Mouse (Mus musculus): ENCODE results near the gene Unc50. TPM values are rescaled to one million over a fixed set of nuclear protein-coding genes. Genes with fewer than 3 reads are reported as not detected.
A peak's percentile ranks its signal among the peaks of the same experiment; 100 is the strongest.

Gene Unc50
- polyA plus RNA-seq, 1 experiment from 2014 or later = 91.0 TPM

DNA sequence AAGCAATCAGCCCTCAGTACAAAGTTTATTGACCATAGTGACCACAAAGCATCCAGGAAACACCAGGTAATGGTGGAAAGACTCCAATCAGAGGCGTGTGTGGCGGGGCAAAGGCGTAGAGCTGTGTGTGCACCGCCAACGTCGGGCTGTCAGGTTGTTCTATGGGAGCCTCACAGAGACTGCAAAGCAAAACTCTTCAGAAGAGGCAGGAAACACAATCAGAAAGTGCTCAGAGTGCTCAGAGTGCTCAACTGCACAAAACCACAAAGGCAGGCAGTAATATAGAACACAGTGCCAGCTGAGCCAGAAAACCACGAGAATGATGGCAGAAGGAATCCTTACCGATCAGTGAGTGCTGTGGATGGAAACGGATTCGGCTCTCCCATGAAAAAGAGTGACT lies 43.3 kb downstream of the Unc50 start:
- Histone ChIP-seq H3K9me3 (ENCODE audit: control insufficient read depth, low read length) (no peaks in the 10 kb centered on the region), H3K4me3 (ENCODE audit: control insufficient read depth in 1 of 2, insufficient read depth in 1 of 2, low read depth in 1 of 2, low read length in 2 of 2) (no peak overlapping the region), H3K9ac (ENCODE audit: low read length) (no peak overlapping the region), H3K36me3 (ENCODE audit: control insufficient read depth, insufficient read depth, low read length) (no peaks in the 10 kb centered on the region), H3K27ac (replicated peaks in 1 of 2; ENCODE audit: control insufficient read depth in 1 of 2, insufficient read depth in 1 of 2, low read depth in 2 of 2, low read length in 2 of 2) (no peak overlapping the region), H3K27me3 (ENCODE audit: control insufficient read depth, insufficient read depth, low read length) (no peaks in the 10 kb centered on the region), H3K4me1 (ENCODE audit: control insufficient read depth in 2 of 2, insufficient read depth in 2 of 2, low read length in 2 of 2) (peaks cover 4 to 11% of the 10 kb centered on the region in 2 experiments), H3K4me2 (ENCODE audit: low read length) (no peak overlapping the region)
- ATAC-seq (ENCODE audit: insufficient number of reproducible peaks, insufficient read depth, low FRiP score, low read depth) = no peak
- 86% methylated on average over 10 of the region's 10 CpGs for WGBS

DNA sequence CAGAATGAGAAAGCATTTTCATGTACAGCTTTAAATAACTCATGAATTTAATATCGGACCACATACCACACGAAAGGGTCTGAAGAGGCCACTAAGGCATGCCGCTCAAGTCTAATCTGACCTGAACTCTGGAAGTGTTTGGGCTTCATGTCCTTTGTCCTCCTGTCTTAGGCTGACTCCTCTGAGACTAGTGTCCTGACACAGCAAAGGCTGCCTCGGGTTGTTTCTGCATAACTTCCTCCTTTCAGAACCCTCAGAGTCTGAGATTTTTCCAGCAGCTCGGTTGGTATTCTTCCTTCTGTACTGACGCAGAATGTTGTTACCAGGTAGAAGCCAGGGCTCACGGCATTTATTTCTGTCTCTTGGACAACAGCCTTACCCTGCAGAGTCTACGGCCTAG lies 44.1 kb downstream of the Unc50 start:
- H3K27ac ChIP-seq (replicated peaks in 1 of 2; ENCODE audit: control insufficient read depth in 1 of 2, insufficient read depth in 1 of 2, low read depth in 2 of 2, low read length in 2 of 2) = peak overlapping the region in 1 of 2 experiments; percentile 47; a peak in 3 of 4 replicates
- H3K4me2 ChIP-seq (ENCODE audit: low read length) = no peak overlapping the region
- no peaks in the 10 kb centered on the region for H3K36me3 ChIP-seq (ENCODE audit: control insufficient read depth, insufficient read depth, low read length)
- peaks cover 6 to 11% of the 10 kb centered on the region in 2 experiments for H3K4me1 ChIP-seq (ENCODE audit: control insufficient read depth in 2 of 2, insufficient read depth in 2 of 2, low read length in 2 of 2)
- WGBS = 48% methylated on average over 8 of the region's 8 CpGs
- H3K4me3 ChIP-seq (ENCODE audit: control insufficient read depth in 1 of 2, insufficient read depth in 1 of 2, low read depth in 1 of 2, low read length in 2 of 2) = no peak overlapping the region
- no peak overlapping the region for H3K9ac ChIP-seq (ENCODE audit: low read length)
- no peaks in the 10 kb centered on the region for H3K27me3 ChIP-seq (ENCODE audit: control insufficient read depth, insufficient read depth, low read length)
- no peak for ATAC-seq (ENCODE audit: insufficient number of reproducible peaks, insufficient read depth, low FRiP score, low read depth)
- H3K9me3 ChIP-seq (ENCODE audit: control insufficient read depth, low read length) = no peaks in the 10 kb centered on the region

DNA sequence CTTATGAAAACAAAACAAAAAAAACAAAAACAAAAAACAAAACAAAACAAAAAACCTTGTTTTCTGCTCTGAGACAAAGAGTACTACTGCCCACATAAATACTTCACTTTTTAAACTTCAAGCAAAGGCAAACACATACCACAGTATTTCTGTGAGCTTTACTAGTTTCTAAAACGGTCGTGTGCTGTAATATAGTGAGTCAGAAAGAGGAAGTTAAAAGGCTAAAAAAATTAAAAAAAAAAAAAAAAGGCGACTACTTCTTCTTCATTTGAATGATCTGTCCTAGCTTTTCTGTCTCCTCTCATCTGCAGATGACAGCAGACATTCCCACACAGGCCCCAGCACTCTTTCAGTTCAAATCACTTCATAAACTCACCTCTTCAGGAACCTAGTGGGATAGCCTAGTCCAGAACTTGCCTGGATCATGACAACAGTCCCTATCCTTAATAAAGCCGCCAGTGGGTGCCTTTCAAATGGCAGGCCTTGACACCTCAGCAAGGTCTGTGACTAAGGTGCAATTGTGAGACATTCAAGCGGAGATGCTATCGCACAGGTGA lies 44.8 kb downstream of the Unc50 start:
- no peak overlapping the region for H3K9ac ChIP-seq (ENCODE audit: low read length)

DNA sequence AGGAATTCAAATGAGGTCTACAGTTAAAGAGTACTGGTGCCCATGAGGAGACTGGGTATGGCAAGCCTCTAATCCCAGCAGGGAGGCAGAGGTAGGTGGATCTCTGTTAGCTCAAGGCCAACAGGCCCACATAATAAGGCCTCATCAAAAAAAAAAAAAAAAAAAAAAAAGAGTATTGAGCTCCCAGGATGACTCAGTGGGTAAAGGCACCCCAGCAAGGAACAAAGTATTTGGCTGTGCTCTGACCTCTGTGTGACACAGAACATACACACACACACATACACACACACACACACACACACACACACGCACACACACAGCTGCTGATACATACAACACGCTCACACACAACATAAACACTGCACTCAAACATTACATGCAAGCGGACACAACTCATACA lies 45.4 kb downstream of the Unc50 start:
- whole genome bisulfite sequencing = 91% methylated on average over 3 of the region's 3 CpGs
- ATAC-seq (ENCODE audit: insufficient number of reproducible peaks, insufficient read depth, low FRiP score, low read depth) = no peak
- Histone ChIP-seq H3K27ac (replicated peaks in 1 of 2; ENCODE audit: control insufficient read depth in 1 of 2, insufficient read depth in 1 of 2, low read depth in 2 of 2, low read length in 2 of 2) (no peak overlapping the region), H3K4me1 (ENCODE audit: control insufficient read depth in 2 of 2, insufficient read depth in 2 of 2, low read length in 2 of 2) (peaks cover 6 to 11% of the 10 kb centered on the region in 2 experiments), H3K9ac (ENCODE audit: low read length) (no peak overlapping the region), H3K36me3 (ENCODE audit: control insufficient read depth, insufficient read depth, low read length) (no peaks in the 10 kb centered on the region), H3K4me3 (ENCODE audit: control insufficient read depth in 1 of 2, insufficient read depth in 1 of 2, low read depth in 1 of 2, low read length in 2 of 2) (no peak overlapping the region), H3K4me2 (ENCODE audit: low read length) (no peak overlapping the region), H3K9me3 (ENCODE audit: control insufficient read depth, low read length) (no peaks in the 10 kb centered on the region), H3K27me3 (ENCODE audit: control insufficient read depth, insufficient read depth, low read length) (no peaks in the 10 kb centered on the region)

More for the DNA sequence above, 44.8 kb downstream of the Unc50 start:
- Histone ChIP-seq H3K4me1 (ENCODE audit: control insufficient read depth in 2 of 2, insufficient read depth in 2 of 2, low read length in 2 of 2) (peaks cover 6 to 11% of the 10 kb centered on the region in 2 experiments), H3K27me3 (ENCODE audit: control insufficient read depth, insufficient read depth, low read length) (no peaks in the 10 kb centered on the region), H3K9me3 (ENCODE audit: control insufficient read depth, low read length) (no peaks in the 10 kb centered on the region), H3K4me3 (ENCODE audit: control insufficient read depth in 1 of 2, insufficient read depth in 1 of 2, low read depth in 1 of 2, low read length in 2 of 2) (no peak overlapping the region), H3K27ac (replicated peaks in 1 of 2; ENCODE audit: control insufficient read depth in 1 of 2, insufficient read depth in 1 of 2, low read depth in 2 of 2, low read length in 2 of 2) (no peak overlapping the region), H3K36me3 (ENCODE audit: control insufficient read depth, insufficient read depth, low read length) (no peaks in the 10 kb centered on the region), H3K4me2 (ENCODE audit: low read length) (no peak overlapping the region)
- ATAC-seq (ENCODE audit: insufficient number of reproducible peaks, insufficient read depth, low FRiP score, low read depth) = no peak
- WGBS = 88% methylated on average over 6 of the region's 6 CpGs

DNA sequence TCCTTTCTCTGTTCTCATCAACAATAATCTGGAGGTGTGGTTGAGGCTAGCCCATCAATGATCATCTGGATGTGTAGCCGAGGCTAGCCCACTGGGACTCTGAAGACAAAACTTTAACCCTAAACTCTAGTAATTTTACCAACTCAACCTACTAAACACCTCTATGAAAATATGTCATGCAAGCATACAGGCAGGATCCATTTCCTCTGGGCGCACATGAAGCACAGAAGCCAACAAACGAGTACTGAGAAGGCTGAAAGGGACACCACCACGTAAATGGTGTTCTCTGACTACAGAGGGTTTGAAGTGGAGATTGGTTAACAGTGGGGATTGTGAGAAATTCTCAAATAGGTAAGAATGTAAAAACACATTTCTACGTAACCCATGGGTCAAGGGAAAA lies 47.3 kb downstream of the Unc50 start:
- H3K9me3 ChIP-seq (ENCODE audit: control insufficient read depth, low read length) = no peaks in the 10 kb centered on the region
- no peaks in the 10 kb centered on the region for H3K27me3 ChIP-seq (ENCODE audit: control insufficient read depth, insufficient read depth, low read length)
- ATAC-seq (ENCODE audit: insufficient number of reproducible peaks, insufficient read depth, low FRiP score, low read depth) = no peak
- WGBS = 90% methylated on average over 5 of the region's 5 CpGs
- peaks cover 6 to 11% of the 10 kb centered on the region in 2 experiments for H3K4me1 ChIP-seq (ENCODE audit: control insufficient read depth in 2 of 2, insufficient read depth in 2 of 2, low read length in 2 of 2)
- H3K36me3 ChIP-seq (ENCODE audit: control insufficient read depth, insufficient read depth, low read length) = no peaks in the 10 kb centered on the region
- H3K9ac ChIP-seq (ENCODE audit: low read length) = no peak overlapping the region
- H3K4me3 ChIP-seq (ENCODE audit: control insufficient read depth in 1 of 2, insufficient read depth in 1 of 2, low read depth in 1 of 2, low read length in 2 of 2) = no peak overlapping the region
- H3K27ac ChIP-seq (replicated peaks in 1 of 2; ENCODE audit: control insufficient read depth in 1 of 2, insufficient read depth in 1 of 2, low read depth in 2 of 2, low read length in 2 of 2) = no peak overlapping the region
- no peak overlapping the region for H3K4me2 ChIP-seq (ENCODE audit: low read length)

DNA sequence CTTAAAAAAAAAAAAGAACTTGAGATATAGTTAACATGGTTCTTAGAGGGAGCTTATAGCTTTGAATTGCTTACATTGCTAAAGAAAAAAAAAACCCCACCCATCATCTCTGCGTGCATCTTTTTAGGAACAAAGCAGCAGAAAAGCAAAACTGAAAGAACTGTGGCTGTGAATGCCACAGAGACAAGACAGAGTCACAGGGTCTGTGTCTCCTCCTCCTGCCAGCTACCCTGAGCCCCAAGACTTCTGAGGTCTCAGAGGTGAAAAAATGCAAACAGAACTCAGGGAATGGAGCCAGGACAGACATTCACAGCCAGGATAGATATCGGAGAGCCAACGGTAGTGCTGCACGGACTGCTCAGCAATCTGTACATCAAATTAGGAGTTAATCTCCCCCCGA lies 48.0 kb downstream of the Unc50 start:
- Histone ChIP-seq H3K27me3 (ENCODE audit: control insufficient read depth, insufficient read depth, low read length) (no peaks in the 10 kb centered on the region), H3K4me2 (ENCODE audit: low read length) (peak overlapping the region; percentile 45), H3K36me3 (ENCODE audit: control insufficient read depth, insufficient read depth, low read length) (no peaks in the 10 kb centered on the region), H3K4me1 (ENCODE audit: control insufficient read depth in 2 of 2, insufficient read depth in 2 of 2, low read length in 2 of 2) (peaks cover 6 to 11% of the 10 kb centered on the region in 2 experiments), H3K27ac (replicated peaks in 1 of 2; ENCODE audit: control insufficient read depth in 1 of 2, insufficient read depth in 1 of 2, low read depth in 2 of 2, low read length in 2 of 2) (peak overlapping the region; percentile 9 to 47; a peak in 2 of 4 replicates), H3K9me3 (ENCODE audit: control insufficient read depth, low read length) (no peaks in the 10 kb centered on the region), H3K4me3 (ENCODE audit: control insufficient read depth in 1 of 2, insufficient read depth in 1 of 2, low read depth in 1 of 2, low read length in 2 of 2) (no peak overlapping the region), H3K9ac (ENCODE audit: low read length) (peak overlapping the region; percentile 18; the same call in 1 of the 2 replicates)
- 49% methylated on average over 5 of the region's 5 CpGs for WGBS
- no peak for ATAC-seq (ENCODE audit: insufficient number of reproducible peaks, insufficient read depth, low FRiP score, low read depth)

DNA sequence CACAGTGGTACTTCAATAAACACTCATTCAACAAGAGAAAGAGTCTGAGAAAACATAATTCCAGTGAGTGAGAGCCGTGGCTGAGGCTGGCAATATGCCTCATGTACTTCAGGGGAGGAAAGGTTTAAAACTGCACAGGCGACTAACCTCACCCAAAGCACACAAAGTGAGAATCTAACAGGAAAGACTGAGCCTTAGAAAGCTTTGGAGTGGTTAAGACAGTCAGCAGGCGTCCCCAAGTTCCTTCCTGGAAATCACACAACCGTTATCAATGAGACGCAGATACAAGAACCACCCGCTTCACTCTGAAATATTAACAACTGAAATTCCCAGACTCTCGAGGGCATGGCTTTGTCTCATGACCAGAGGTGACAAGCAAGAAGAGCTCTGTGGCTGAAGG lies 48.5 kb downstream of the Unc50 start:
- Histone ChIP-seq H3K4me2 (ENCODE audit: low read length) (peak overlapping the region; percentile 45), H3K9me3 (ENCODE audit: control insufficient read depth, low read length) (no peaks in the 10 kb centered on the region), H3K9ac (ENCODE audit: low read length) (no peak overlapping the region), H3K36me3 (ENCODE audit: control insufficient read depth, insufficient read depth, low read length) (no peaks in the 10 kb centered on the region), H3K27me3 (ENCODE audit: control insufficient read depth, insufficient read depth, low read length) (no peaks in the 10 kb centered on the region), H3K4me1 (ENCODE audit: control insufficient read depth in 2 of 2, insufficient read depth in 2 of 2, low read length in 2 of 2) (peaks cover 6 to 11% of the 10 kb centered on the region in 2 experiments), H3K27ac (replicated peaks in 1 of 2; ENCODE audit: control insufficient read depth in 1 of 2, insufficient read depth in 1 of 2, low read depth in 2 of 2, low read length in 2 of 2) (peak overlapping the region; percentile 9 to 47; a peak in 3 of 4 replicates), H3K4me3 (ENCODE audit: control insufficient read depth in 1 of 2, insufficient read depth in 1 of 2, low read depth in 1 of 2, low read length in 2 of 2) (no peak overlapping the region)
- ATAC-seq (ENCODE audit: insufficient number of reproducible peaks, insufficient read depth, low FRiP score, low read depth) = no peak
- WGBS = 23% methylated on average over 7 of the region's 7 CpGs

GRCm38 (mm10) chr1:37479074-37479473 lies 49.1 kb downstream of the Unc50 start:
- no peak overlapping the region for H3K4me3 ChIP-seq (ENCODE audit: control insufficient read depth in 1 of 2, insufficient read depth in 1 of 2, low read depth in 1 of 2, low read length in 2 of 2)
- H3K4me1 ChIP-seq (ENCODE audit: control insufficient read depth in 2 of 2, insufficient read depth in 2 of 2, low read length in 2 of 2) = peaks cover 4 to 9% of the 10 kb centered on the region in 2 experiments; a peak in 3 of 4 replicates
- H3K9ac ChIP-seq (ENCODE audit: low read length) = no peak overlapping the region
- no peaks in the 10 kb centered on the region for H3K36me3 ChIP-seq (ENCODE audit: control insufficient read depth, insufficient read depth, low read length)
- no peak overlapping the region for H3K4me2 ChIP-seq (ENCODE audit: low read length)
- 74% methylated on average over 9 of the region's 9 CpGs for WGBS
- no peaks in the 10 kb centered on the region for H3K27me3 ChIP-seq (ENCODE audit: control insufficient read depth, insufficient read depth, low read length)
- no peaks in the 10 kb centered on the region for H3K9me3 ChIP-seq (ENCODE audit: control insufficient read depth, low read length)
- no peak overlapping the region for H3K27ac ChIP-seq (replicated peaks in 1 of 2; ENCODE audit: control insufficient read depth in 1 of 2, insufficient read depth in 1 of 2, low read depth in 2 of 2, low read length in 2 of 2)
- no peak for ATAC-seq (ENCODE audit: insufficient number of reproducible peaks, insufficient read depth, low FRiP score, low read depth)
